Mouse (Mus musculus) megakaryocyte, adult 5-6 weeks (primary cell): ENCODE data around the gene Hes3. TPM values are rescaled to one million over a fixed set of nuclear protein-coding genes. Genes with fewer than 3 reads are reported as not detected.
A peak's percentile ranks its signal among the peaks of the same experiment; 100 is the strongest.

Experiments
- ATAC-seq: 2 replicates; pipeline ENCODE4 v1.8.0; 2016; ENCODE audit warnings: mild to moderate bottlenecking, inconsistent platforms; ENCODE audit not compliant: poor library complexity, severe bottlenecking
- total RNA-seq, 2 experiments: library from RNA; stranded (forward) in 1 of 2; stranded (reverse) in 1 of 2; fragments of 153-499, 151-499 nt in 1 of 2; fragments of 221-1000, 200-1000 nt in 1 of 2; gene quantifications; 2 replicates each; pipeline versions ENCODE4 v1.2.3 to v1.2.4; 2015 to 2017

The Hes3 gene
- total RNA-seq, 2 experiments from 2014 or later = not detected

DNA sequence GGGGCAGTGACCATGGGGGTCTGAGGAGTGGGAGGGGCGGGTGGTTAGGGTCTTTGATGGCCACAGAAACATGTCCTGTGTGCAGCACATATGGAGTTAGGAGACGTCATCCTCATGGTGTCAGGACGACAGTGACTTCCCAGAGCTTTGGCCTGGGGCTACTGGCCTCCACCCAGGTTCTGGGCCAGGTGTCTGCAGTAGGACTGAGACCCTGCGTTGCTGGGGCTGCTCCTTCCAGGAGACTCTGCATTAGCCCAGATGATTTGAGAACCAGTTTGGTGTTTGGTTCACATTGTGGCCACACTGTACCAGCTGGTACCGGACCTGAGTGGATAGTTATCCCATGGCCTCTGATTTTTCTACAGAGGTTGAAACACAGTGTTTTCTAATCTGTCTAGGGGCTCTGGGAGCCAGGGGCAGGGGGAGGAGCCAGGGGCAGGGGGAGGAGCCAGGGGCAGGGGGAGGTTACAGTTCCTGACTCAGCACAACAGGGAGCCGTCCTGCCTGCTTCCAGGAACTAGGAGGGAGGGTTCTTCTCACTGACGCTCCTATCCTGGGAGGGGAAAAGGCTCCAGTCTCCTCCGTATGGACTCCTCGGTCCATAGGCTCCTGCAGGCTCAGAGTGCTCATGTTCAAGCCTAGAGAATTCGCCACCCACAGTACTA lies 27.8 kb downstream of the Hes3 start:
- no peak for ATAC-seq

DNA sequence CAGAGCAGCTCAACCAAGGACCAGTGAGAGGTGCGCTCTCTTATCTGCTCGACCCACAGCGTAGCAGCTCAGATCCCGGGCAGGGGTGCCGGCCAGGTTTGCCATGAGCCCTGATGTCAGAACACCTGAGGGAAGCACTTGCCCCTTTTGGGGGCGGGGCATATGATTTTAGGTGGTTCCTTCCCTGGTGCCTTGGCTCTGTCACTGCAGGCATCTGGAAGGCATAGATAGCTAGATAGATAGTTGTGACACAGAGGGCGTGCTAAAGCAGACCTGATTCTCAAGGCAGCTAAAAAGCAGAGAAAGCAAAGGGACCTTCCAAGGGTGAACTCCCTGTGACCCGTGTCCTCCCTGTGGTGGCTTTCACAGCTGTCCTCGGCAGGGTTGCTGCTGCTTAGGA lies 28.4 kb downstream of the Hes3 start:
- ATAC-seq = no peak

DNA sequence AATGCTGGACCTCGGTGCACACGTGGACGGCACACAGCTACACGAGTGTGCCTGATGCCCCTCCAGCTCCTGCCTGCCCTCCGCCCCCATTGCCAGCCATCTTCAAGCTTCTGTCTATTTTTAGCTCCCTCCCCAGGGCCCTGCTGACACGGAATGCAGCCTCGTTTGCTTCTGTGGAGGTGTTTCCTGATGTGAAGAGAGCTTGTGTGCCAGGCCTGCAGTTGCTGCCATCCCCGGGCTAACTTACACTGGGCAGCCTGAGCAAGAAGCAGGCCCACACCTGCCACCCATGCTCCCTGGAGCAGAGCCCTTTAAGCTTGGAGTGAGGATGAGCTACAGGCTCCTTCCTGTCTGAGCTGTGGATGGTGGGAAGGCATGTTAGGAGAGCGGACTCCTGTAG lies 29.3 kb downstream of the Hes3 start:
- no peak for ATAC-seq

DNA sequence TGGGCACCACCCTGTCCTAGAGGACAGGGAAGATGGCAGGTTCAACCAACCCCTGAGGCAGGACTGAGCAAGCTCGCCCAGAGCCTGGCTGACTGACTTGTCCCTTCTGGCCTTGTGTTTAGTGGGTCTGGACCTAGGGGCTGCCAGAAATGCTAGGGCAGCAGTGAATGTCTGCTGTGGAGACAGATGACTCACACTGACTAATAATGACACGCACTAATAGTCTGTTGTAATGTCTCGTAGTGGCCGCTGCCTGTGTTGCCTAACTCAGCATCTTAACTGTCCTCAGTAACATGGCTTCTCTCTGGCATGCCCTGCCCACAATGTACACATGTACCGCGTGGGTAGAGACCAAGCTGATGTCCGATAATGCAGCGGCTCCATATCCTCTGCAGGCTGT lies 31.0 kb downstream of the Hes3 start:
- ATAC-seq = peak; percentile 20; the same call in 1 of the 2 replicates

DNA sequence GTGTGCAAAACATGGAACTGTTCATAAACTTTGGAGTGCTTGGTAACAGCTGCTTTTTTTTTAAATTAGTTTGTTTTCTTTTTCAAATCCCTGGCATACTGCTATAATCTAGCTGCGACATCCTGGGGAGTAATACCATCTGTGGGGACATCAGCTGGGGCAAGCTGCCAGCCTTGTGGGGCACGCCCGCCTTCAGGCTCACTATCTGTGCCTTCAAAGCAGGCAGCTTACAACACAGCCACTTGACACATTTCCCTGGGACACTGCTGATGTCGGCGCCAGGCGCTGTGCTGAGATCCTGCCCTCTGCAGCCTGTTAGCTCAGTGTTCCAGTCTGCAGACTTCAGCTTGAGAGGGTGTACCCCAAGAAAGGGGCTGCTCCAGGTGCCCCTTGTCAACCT lies 34.4 kb downstream of the Hes3 start:
- peak; percentile 50 for ATAC-seq

GRCm38 (mm10) chr4:152253183-152253759 lies 38.2 kb downstream of the Hes3 start:
- ATAC-seq = no peak

GRCm38 (mm10) chr4:152250615-152251014 lies 40.8 kb downstream of the Hes3 start:
- no peak for ATAC-seq

DNA sequence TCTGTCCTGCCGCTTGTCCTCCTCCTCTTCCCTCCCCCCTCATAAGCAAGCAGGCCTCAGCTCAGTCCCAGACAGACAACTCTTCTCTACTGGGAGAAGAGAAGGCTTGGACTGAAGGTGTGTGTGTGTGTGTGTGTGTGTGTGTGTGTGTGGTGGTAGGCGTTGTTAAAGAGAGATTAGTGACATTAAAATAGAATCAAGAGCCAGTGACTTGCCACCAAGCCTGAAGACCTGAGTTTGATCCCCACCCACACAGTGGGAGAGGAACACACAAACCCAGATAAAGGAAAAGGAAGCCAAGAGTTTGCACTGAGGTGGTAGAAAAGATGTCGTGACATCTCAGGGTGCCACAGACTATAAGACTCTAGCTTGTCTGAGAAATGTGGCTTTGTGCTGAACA lies 44.3 kb downstream of the Hes3 start:
- no peak for ATAC-seq

- no peak for ATAC-seq
These were observed 45.5 kb downstream of the Hes3 start for GRCm38 (mm10) chr4:152246011-152246410.

GRCm38 (mm10) chr4:152244545-152245522 lies 46.6 kb downstream of the Hes3 start:
- no peak for ATAC-seq

DNA sequence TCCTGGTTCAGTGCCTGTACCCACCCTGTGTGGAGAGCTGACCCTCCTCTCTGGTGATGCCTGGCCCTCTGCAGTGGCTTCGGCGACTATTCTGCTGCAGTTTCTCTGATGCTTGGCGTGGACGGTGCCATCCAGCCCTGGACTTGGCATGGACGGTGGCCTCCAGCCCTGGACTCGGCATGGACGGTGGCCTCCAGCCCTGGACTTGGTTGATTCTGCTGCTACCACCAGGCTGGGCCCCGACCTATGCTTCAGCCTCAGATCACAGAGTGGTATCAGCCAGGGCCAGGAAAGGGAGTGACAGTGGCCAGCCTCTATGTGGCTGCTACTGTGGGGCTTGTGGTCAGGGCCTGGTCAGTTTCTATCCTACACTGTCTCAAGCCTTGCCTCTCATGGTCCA lies 47.5 kb downstream of the Hes3 start:
- ATAC-seq = no peak

GRCm38 (mm10) chr4:152243241-152243891 lies 48.1 kb downstream of the Hes3 start:
- ATAC-seq = no peak

- no peak for ATAC-seq
These were observed 51.5 kb downstream of the Hes3 start for GRCm38 (mm10) chr4:152239974-152240373.

Other genes with a start within 250 kb of the Hes3 start
- 1.7 and 2.6 TPM in 2 replicates for gene Plekhg5, start 219.2 kb downstream of the Hes3 start, total RNA-seq (2015)
- gene Plekhg5, start 219.2 kb downstream of the Hes3 start, total RNA-seq (2017) = 3.0 and 3.6 TPM in 2 replicates
- gene Tnfrsf25, start 175.7 kb downstream of the Hes3 start, total RNA-seq (2015) = 0.13 and 0.25 TPM in 2 replicates
- 0.18 and 2.8 TPM in 2 replicates for gene Tnfrsf25, start 175.7 kb downstream of the Hes3 start, total RNA-seq (2017)
- 1.2 and 1.4 TPM in 2 replicates for gene Espn, start 139.3 kb downstream of the Hes3 start, total RNA-seq (2015)
- gene Espn, start 139.3 kb downstream of the Hes3 start, total RNA-seq (2017) = 0.22 and 0.24 TPM in 2 replicates
- not detected in 2 replicates for gene Hes2, start 132.8 kb downstream of the Hes3 start, total RNA-seq (2015)
- not detected in 2 replicates for gene Hes2, start 132.8 kb downstream of the Hes3 start, total RNA-seq (2017)
- 43.3 and 44.5 TPM in 2 replicates for gene Acot7, start 113.5 kb downstream of the Hes3 start, total RNA-seq (2015)
- gene Acot7, start 113.5 kb downstream of the Hes3 start, total RNA-seq (2017) = 40.1 and 43.3 TPM in 2 replicates
- gene Gpr153, start 17.4 kb downstream of the Hes3 start, total RNA-seq (2015) = not detected in 2 replicates
- 0.04 and 1.7 TPM in 2 replicates for gene Gpr153, start 17.4 kb downstream of the Hes3 start, total RNA-seq (2017)
- 8.7 and 9.3 TPM in 2 replicates for gene Icmt, start 5.6 kb upstream of the Hes3 start, total RNA-seq (2015)
- 9.7 and 11.9 TPM in 2 replicates for gene Icmt, start 5.6 kb upstream of the Hes3 start, total RNA-seq (2017)
- not detected in 2 replicates for gene Rnf207, start 27.3 kb upstream of the Hes3 start, total RNA-seq (2015)
- gene Rnf207, start 27.3 kb upstream of the Hes3 start, total RNA-seq (2017) = not detected in 2 replicates
- 968 and 1,019 TPM in 2 replicates for gene Rpl22, start 34.1 kb upstream of the Hes3 start, total RNA-seq (2015)
- 2,015 and 2,172 TPM in 2 replicates for gene Rpl22, start 34.1 kb upstream of the Hes3 start, total RNA-seq (2017)
- gene Chd5, start 47.0 kb upstream of the Hes3 start, total RNA-seq (2015) = not detected in 2 replicates
- 0.07 and 0.16 TPM in 2 replicates for gene Chd5, start 47.0 kb upstream of the Hes3 start, total RNA-seq (2017)
- gene Nphp4, start 185.0 kb upstream of the Hes3 start, total RNA-seq (2015) = 0.27 and 0.91 TPM in 2 replicates
- gene Nphp4, start 185.0 kb upstream of the Hes3 start, total RNA-seq (2017) = 0.18 TPM in 1 of 2 replicates, not detected in the other
- 51.4 and 61.6 TPM in 2 replicates for gene Kcnab2, start 186.2 kb upstream of the Hes3 start, total RNA-seq (2015)
- 77.7 and 116 TPM in 2 replicates for gene Kcnab2, start 186.2 kb upstream of the Hes3 start, total RNA-seq (2017)